Mouse (Mus musculus): ENCODE measurements around the gene H2-M3. TPM values are rescaled to one million over a fixed set of nuclear protein-coding genes. Genes with fewer than 3 reads are reported as not detected.

H2-M3 gene
- total RNA-seq, 2 experiments from 2014 or later, result 3.1 to 3.6 TPM

- no peak for DNase-seq (ENCODE audit: extremely low spot score in 1 of 2, low spot score in 2 of 2)
- intact Hi-C loops (cut with DNase I), result no loop called here
- Histone ChIP-seq H3K27ac (no peak within 1 kb of the TSS), H3K4me3 (no peak within 1 kb of the TSS)
- no peak for TF ChIP-seq CTCF (IDR thresholded peaks at IDR 0.05)
Measured at GRCm38 (mm10) chr17:37283360-37283759, 13.3 kb downstream of the H2-M3 start, which contains the start of gene Olfr99. Olfr99 (minus strand) TSS chr17:37283460.

DNA sequence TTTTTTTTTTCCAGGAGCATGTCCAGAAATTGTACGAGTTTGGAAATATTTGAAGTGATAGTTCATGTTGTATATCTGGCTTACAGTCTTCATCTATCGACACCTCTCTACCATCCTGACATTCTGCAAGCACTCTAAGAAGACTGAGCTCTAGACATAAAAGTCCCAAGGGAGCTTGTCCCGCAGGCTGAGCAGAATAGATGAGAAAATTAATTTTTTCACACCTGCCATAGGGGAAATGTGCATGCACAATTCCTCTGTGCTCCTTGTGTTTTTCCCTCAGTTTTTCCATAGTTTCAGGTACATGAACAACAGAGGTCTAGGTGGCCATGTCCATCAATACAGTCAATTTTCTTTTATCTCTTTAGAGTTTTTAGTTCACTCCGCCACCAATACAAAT, 34.2 kb downstream of the H2-M3 start, which contains the start of gene Olfr101:
Olfr101 (minus strand) TSS at position 101 of the 400 bp plus-strand sequence.
- intact Hi-C loops (cut with DNase I), result no loop called here
- H3K27ac ChIP-seq, result no peak within 1 kb of the TSS
- no peak within 1 kb of the TSS for H3K4me3 ChIP-seq
- DNase-seq (ENCODE audit: extremely low spot score in 1 of 2, low spot score in 2 of 2), result no peak
- TF ChIP-seq CTCF (IDR thresholded peaks at IDR 0.05), result no peak

DNA sequence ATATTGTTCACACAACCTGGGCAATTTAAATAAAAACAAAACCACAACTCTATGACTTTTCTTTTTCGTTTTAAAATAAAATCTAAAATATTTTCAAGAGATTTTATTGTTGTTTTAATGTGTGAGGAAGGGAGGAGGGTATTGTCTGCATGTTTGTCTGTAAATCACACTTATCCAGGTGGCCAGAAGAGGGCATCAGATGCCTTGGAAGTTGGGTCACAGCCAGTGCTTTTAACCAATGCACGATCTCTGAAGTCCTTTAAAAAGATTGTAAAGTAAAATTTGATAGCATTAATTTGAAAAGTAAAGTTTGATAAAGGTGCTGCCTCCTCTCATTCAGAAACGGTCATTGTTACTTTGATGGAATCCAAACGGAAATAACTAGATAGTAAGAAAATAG, 38.5 kb downstream of the H2-M3 start:
- no peak for DNase-seq (ENCODE audit: extremely low spot score in 1 of 2, low spot score in 2 of 2)
- no peak overlapping the region for H3K27ac ChIP-seq
- peak; percentile 39 for TF ChIP-seq CTCF (IDR thresholded peaks at IDR 0.05)
- intact Hi-C loops (cut with DNase I), result no loop called here
- H3K4me3 ChIP-seq, result no peak overlapping the region

DNA sequence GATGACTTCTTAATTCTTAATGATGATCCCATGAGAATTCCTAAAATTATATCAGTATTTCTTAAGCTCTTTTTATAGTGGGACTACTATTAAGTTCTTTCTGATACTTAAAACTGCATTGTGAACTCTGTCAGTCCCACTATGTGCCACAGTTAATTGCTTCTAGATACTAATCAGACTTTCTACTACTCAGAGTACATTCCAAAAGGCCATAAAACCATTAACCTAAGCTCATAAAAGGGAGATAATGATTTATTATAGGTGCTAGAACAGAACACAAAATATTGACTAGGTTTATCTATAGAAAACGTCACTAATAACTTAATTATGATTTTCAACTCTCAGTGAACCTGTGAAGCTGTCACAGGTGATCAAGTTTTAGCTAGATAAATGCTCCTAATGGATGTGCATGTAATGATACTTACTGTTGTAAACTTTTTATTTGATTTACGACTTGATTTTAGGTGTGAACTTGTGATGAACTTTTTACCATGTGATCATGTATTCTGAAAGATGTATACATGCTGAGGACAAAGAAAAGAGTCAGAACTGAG, 40.2 kb downstream of the H2-M3 start:
- DNase-seq (ENCODE audit: extremely low spot score in 1 of 2, low spot score in 2 of 2), result no peak
- intact Hi-C loops (cut with DNase I), result no loop called here
- no peak for TF ChIP-seq CTCF (IDR thresholded peaks at IDR 0.05)
- Histone ChIP-seq H3K4me3 (no peak overlapping the region), H3K27ac (no peak overlapping the region)

DNA sequence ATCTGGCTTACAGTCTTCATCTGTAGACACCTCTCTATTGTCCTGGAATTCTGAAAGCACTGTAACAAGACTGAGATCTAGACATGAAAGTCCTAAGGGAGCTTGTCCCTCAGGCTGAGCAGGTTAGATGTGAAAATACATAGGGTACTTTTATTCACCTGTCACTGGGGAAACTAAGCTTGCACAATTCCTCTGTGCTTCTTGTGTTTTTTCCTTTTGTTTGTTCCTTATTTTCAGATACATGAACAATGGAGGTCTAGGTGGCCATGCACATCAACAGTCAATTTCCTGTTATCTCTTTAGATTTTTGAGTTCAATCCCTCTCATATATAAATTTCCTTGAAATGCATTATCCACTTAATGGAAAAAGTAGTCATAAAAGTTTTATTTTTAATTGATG, 46.9 kb downstream of the H2-M3 start, which contains the start of gene Olfr102:
Olfr102 (minus strand) TSS at position 101 of the 400 bp plus-strand sequence.
- intact Hi-C loops (cut with DNase I), result no loop called here
- no peak for TF ChIP-seq CTCF (IDR thresholded peaks at IDR 0.05)
- H3K27ac ChIP-seq, result no peak within 1 kb of the TSS
- DNase-seq (ENCODE audit: extremely low spot score in 1 of 2, low spot score in 2 of 2), result no peak
- H3K4me3 ChIP-seq, result no peak within 1 kb of the TSS

Other genes starting within 250 kb of the H2-M3 start
- 10 to 100 TPM; 29.1 to 29.2 TPM for gene Mog, start 246.8 kb upstream of the H2-M3 start, total RNA-seq (2021)
- gene Gabbr1, start 224.3 kb upstream of the H2-M3 start, total RNA-seq (2021), result 100 to 1,000 TPM; 687 to 720 TPM
- gene Olfr90, start 181.7 kb upstream of the H2-M3 start, total RNA-seq (2021), result under 1 TPM in 1 of 2 experiments, not detected in 1; 0.12 TPM
- gene Olfr91, start 171.9 kb upstream of the H2-M3 start, total RNA-seq (2021), result not detected
- gene Olfr92, start 150.1 kb upstream of the H2-M3 start, total RNA-seq (2021), result not detected
- gene Olfr93, start 108.7 kb upstream of the H2-M3 start, total RNA-seq (2021), result not detected
- gene Ubd, start 76.3 kb upstream of the H2-M3 start, total RNA-seq (2021), result not detected
- not detected for gene Olfr94, start 69.2 kb upstream of the H2-M3 start, total RNA-seq (2021)
- not detected for gene Olfr95, start 57.1 kb upstream of the H2-M3 start, total RNA-seq (2021)
- not detected for gene Olfr96, start 50.1 kb upstream of the H2-M3 start, total RNA-seq (2021)
- gene Olfr97, start 32.9 kb upstream of the H2-M3 start, total RNA-seq (2021), result not detected
- gene Olfr98, start 6.5 kb upstream of the H2-M3 start, total RNA-seq (2021), result not detected
- gene Olfr99, start 13.2 kb downstream of the H2-M3 start, total RNA-seq (2021), result not detected
- not detected for gene Olfr101, start 34.1 kb downstream of the H2-M3 start, total RNA-seq (2021)
- gene Olfr102, start 46.8 kb downstream of the H2-M3 start, total RNA-seq (2021), result not detected
- not detected for gene Olfr103, start 69.5 kb downstream of the H2-M3 start, total RNA-seq (2021)
- gene Olfr104-ps, start 89.4 kb downstream of the H2-M3 start, total RNA-seq (2021), result not detected
- not detected for gene Olfr105-ps, start 108.8 kb downstream of the H2-M3 start, total RNA-seq (2021)
- not detected for gene Olfr106-ps, start 120.2 kb downstream of the H2-M3 start, total RNA-seq (2021)
- gene Olfr107, start 129.0 kb downstream of the H2-M3 start, total RNA-seq (2021), result not detected
- not detected for gene Olfr108, start 175.3 kb downstream of the H2-M3 start, total RNA-seq (2021)
- gene Olfr109, start 188.7 kb downstream of the H2-M3 start, total RNA-seq (2021), result not detected
- not detected for gene H2-M2, start 213.3 kb downstream of the H2-M3 start, total RNA-seq (2021)
- not detected for gene Olfr110, start 222.2 kb downstream of the H2-M3 start, total RNA-seq (2021)
- gene Olfr111, start 237.8 kb downstream of the H2-M3 start, total RNA-seq (2021), result not detected

Data from left cerebral cortex, adult 2 months (tissue).